Mouse (Mus musculus) kidney, embryonic 14.5 days (tissue): Measurements from ENCODE around the gene 2010111I01Rik. TPM values are rescaled to one million over a fixed set of nuclear protein-coding genes. Genes with fewer than 3 reads are reported as not detected.
"Not testable (repeated sequence)": the region's sequence is repeated elsewhere in the genome, so short reads cannot be mapped to it uniquely, and the experiment has no call there.

Experiments used
- ATAC-seq: fragments of 200-750 bp; cut with Nextera tagmentation; 2 replicates; pipeline ENCODE4 v1.8.0; 2017; ENCODE audit warnings: moderate number of reproducible peaks, mild to moderate bottlenecking, moderate TSS enrichment, moderate library complexity; ENCODE audit not compliant: low FRiP score, low TSS enrichment
- H3K27ac ChIP-seq: fragments of 300-500 bp; sonication (generic); 2 replicates; pipeline ENCODE4 v1.5.1; 2014; ENCODE audit warnings: low read depth, mild to moderate bottlenecking, low read length, moderate library complexity, mixed read lengths
- H3K27me3 ChIP-seq: fragments of 300-500 bp; sonication (generic); 2 replicates; pipeline ENCODE4 v1.6.1; 2014; ENCODE audit warnings: mild to moderate bottlenecking, low read length; ENCODE audit not compliant: control insufficient read depth, insufficient read depth
- H3K36me3 ChIP-seq: fragments of 300-500 bp; sonication (generic); 2 replicates; pipeline ENCODE4 v1.6.1; 2014; ENCODE audit warnings: low read length, mixed read lengths; ENCODE audit not compliant: control insufficient read depth, insufficient read depth
- H3K4me1 ChIP-seq: fragments of 300-500 bp; sonication (generic); 2 replicates; pipeline ENCODE4 v1.6.1; 2014; ENCODE audit warnings: low read length, mixed read lengths; ENCODE audit not compliant: control insufficient read depth, insufficient read depth
- H3K4me2 ChIP-seq: fragments of 300-500 bp; sonication (generic); replicated peaks from 2 replicates; pipeline ENCODE4 v1.6.1; 2014; ENCODE audit warnings: low read depth, mild to moderate bottlenecking, low read length
- H3K4me3 ChIP-seq: fragments of 300-500 bp; sonication (generic); 2 replicates; pipeline ENCODE4 v1.5.1; 2014; ENCODE audit warnings: mild to moderate bottlenecking, low read length
- H3K9ac ChIP-seq: fragments of 300-500 bp; sonication (generic); 2 replicates; pipeline ENCODE4 v1.6.1; 2014; ENCODE audit warnings: low read depth, mild to moderate bottlenecking, low read length, moderate library complexity
- H3K9me3 ChIP-seq: fragments of 300-500 bp; sonication (generic); 2 replicates; pipeline ENCODE4 v1.6.1; 2016; ENCODE audit warnings: low read length; ENCODE audit not compliant: control insufficient read depth
- WGBS: fragments of 180-500 bp; shearing (Covaris S2); extraction: QIAGEN DNeasy Blood & Tissue Kit; methylation state at CpG from one replicate; pipeline ENCODE4 v1.1.7; 2014; 5-methylcytosine and 5-hydroxymethylcytosine counted together
- polyA plus RNA-seq: library from polyadenylated mRNA; unstranded; fragments of >200 nt; fragmentation: Nextera tagmentation; extraction: Ambion mirVana; gene quantifications from 2 replicates; pipeline ENCODE4 v1.2.1, GENCODE M21; 2014

Gene 2010111I01Rik
- polyA plus RNA-seq, 1 experiment from 2014 or later: 153 TPM

- Histone ChIP-seq H3K36me3 (no peaks in the 10 kb centered on the region), H3K4me2 (no peak overlapping the region), H3K4me1 (no peaks in the 10 kb centered on the region), H3K4me3 (no peak overlapping the region), H3K27me3 (no peaks in the 10 kb centered on the region), H3K9me3 (no peaks in the 10 kb centered on the region), H3K27ac (no peak overlapping the region), H3K9ac (no peak overlapping the region)
- 66% methylated on average over 3 of the region's 3 CpGs for WGBS
- ATAC-seq: no peak
These were observed 109.9 kb downstream of the 2010111I01Rik start for GRCm38 (mm10) chr13:63074676-63074991.

- 89% methylated on average over 2 of the region's 2 CpGs for WGBS
- Histone ChIP-seq H3K36me3 (no peaks in the 10 kb centered on the region), H3K4me1 (no peaks in the 10 kb centered on the region), H3K4me3 (no peak overlapping the region), H3K9me3 (no peaks in the 10 kb centered on the region), H3K4me2 (no peak overlapping the region), H3K27me3 (no peaks in the 10 kb centered on the region), H3K9ac (no peak overlapping the region), H3K27ac (no peak overlapping the region)
- ATAC-seq: no peak
These were observed 110.7 kb downstream of the 2010111I01Rik start for GRCm38 (mm10) chr13:63075331-63075855.

- Histone ChIP-seq H3K27ac (no peak overlapping the region), H3K4me1 (no peaks in the 10 kb centered on the region), H3K36me3 (no peaks in the 10 kb centered on the region), H3K9me3 (no peaks in the 10 kb centered on the region), H3K4me2 (no peak overlapping the region), H3K27me3 (no peaks in the 10 kb centered on the region), H3K4me3 (no peak overlapping the region), H3K9ac (no peak overlapping the region)
- no peak for ATAC-seq
- 48% methylated on average over 4 of the region's 4 CpGs for WGBS
These were observed 115.5 kb downstream of the 2010111I01Rik start for GRCm38 (mm10) chr13:63080191-63080590.

GRCm38 (mm10) chr13:63080823-63081222, 116.1 kb downstream of the 2010111I01Rik start:
- H3K9me3 ChIP-seq: no peaks in the 10 kb centered on the region
- H3K27me3 ChIP-seq: no peaks in the 10 kb centered on the region
- no peak overlapping the region for H3K9ac ChIP-seq
- WGBS: 93% methylated on average over 2 of the region's 2 CpGs
- H3K27ac ChIP-seq: no peak overlapping the region
- H3K36me3 ChIP-seq: no peaks in the 10 kb centered on the region
- ATAC-seq: no peak
- no peak overlapping the region for H3K4me2 ChIP-seq
- no peaks in the 10 kb centered on the region for H3K4me1 ChIP-seq
- H3K4me3 ChIP-seq: no peak overlapping the region

GRCm38 (mm10) chr13:63082555-63083136, 118.0 kb downstream of the 2010111I01Rik start:
- no peaks in the 10 kb centered on the region for H3K4me1 ChIP-seq
- H3K9me3 ChIP-seq: no peaks in the 10 kb centered on the region
- no peak overlapping the region for H3K27ac ChIP-seq
- H3K4me2 ChIP-seq: no peak overlapping the region
- 36% methylated on average over 5 of the region's 5 CpGs for WGBS
- H3K36me3 ChIP-seq: no peaks in the 10 kb centered on the region
- H3K9ac ChIP-seq: no peak overlapping the region
- ATAC-seq: no peak
- no peaks in the 10 kb centered on the region for H3K27me3 ChIP-seq
- no peak overlapping the region for H3K4me3 ChIP-seq

GRCm38 (mm10) chr13:63083139-63083538, 118.4 kb downstream of the 2010111I01Rik start:
- H3K27ac ChIP-seq, H3K9ac ChIP-seq, ATAC-seq, H3K4me3 ChIP-seq, H3K9me3 ChIP-seq, H3K4me2 ChIP-seq, H3K36me3 ChIP-seq, H3K27me3 ChIP-seq, H3K4me1 ChIP-seq: not testable (repeated sequence)
- 65% methylated on average over 7 of the region's 7 CpGs for WGBS

GRCm38 (mm10) chr13:63083663-63084062, 119.0 kb downstream of the 2010111I01Rik start:
- no peak for ATAC-seq
- H3K4me1 ChIP-seq: no peaks in the 10 kb centered on the region
- H3K27me3 ChIP-seq: no peaks in the 10 kb centered on the region
- no peak overlapping the region for H3K27ac ChIP-seq
- H3K9ac ChIP-seq: no peak overlapping the region
- WGBS: 72% methylated on average over 8 of the region's 8 CpGs
- no peak overlapping the region for H3K4me3 ChIP-seq
- H3K4me2 ChIP-seq: no peak overlapping the region
- H3K9me3 ChIP-seq: no peaks in the 10 kb centered on the region
- H3K36me3 ChIP-seq: no peaks in the 10 kb centered on the region

GRCm38 (mm10) chr13:63087865-63088683, 123.4 kb downstream of the 2010111I01Rik start:
- no peaks in the 10 kb centered on the region for H3K36me3 ChIP-seq
- H3K27ac ChIP-seq: no peak overlapping the region
- 60% methylated on average over 7 of the region's 7 CpGs for WGBS
- ATAC-seq: no peak; the same call in 1 of the 2 replicates
- no peak overlapping the region for H3K4me3 ChIP-seq
- no peak overlapping the region for H3K9ac ChIP-seq
- H3K4me2 ChIP-seq: no peak overlapping the region
- no peaks in the 10 kb centered on the region for H3K4me1 ChIP-seq
- H3K27me3 ChIP-seq: no peaks in the 10 kb centered on the region
- H3K9me3 ChIP-seq: no peaks in the 10 kb centered on the region

GRCm38 (mm10) chr13:63089513-63089912, 124.8 kb downstream of the 2010111I01Rik start:
- peaks cover 2% of the 10 kb centered on the region; the same call in 1 of the 2 replicates for H3K4me1 ChIP-seq
- H3K9me3 ChIP-seq: no peaks in the 10 kb centered on the region
- H3K27ac ChIP-seq: no peak overlapping the region
- H3K4me2 ChIP-seq: no peak overlapping the region
- no peaks in the 10 kb centered on the region for H3K36me3 ChIP-seq
- ATAC-seq: no peak
- no peak overlapping the region for H3K9ac ChIP-seq
- H3K4me3 ChIP-seq: no peak overlapping the region
- WGBS: 71% methylated on average over 4 of the region's 4 CpGs
- H3K27me3 ChIP-seq: no peaks in the 10 kb centered on the region
